Mouse (Mus musculus) embryonic facial prominence, embryonic 14.5 days (tissue): Measurements from ENCODE around the gene Kcnab1. TPM values are rescaled to one million over a fixed set of nuclear protein-coding genes. Genes with fewer than 3 reads are reported as not detected.

ENCODE experiments used
- ATAC-seq: fragments of 200-750 bp; cut with Nextera tagmentation; 2 replicates; pipeline ENCODE4 v1.8.0; 2017; ENCODE audit warnings: low read depth, moderate number of reproducible peaks, moderate TSS enrichment
- DNase-seq: peaks from one replicate; pipeline ENCODE4 v3.0.0-alpha.2; 2015; ENCODE audit warnings: low spot score
- H3K27ac ChIP-seq: fragments of 300-500 bp; sonication (generic); replicated peaks from 2 replicates; pipeline ENCODE4 v1.5.1; 2014; ENCODE audit warnings: low read depth, mild to moderate bottlenecking, low read length, moderate library complexity
- H3K27me3 ChIP-seq: fragments of 300-500 bp; sonication (generic); replicated peaks from 2 replicates; pipeline ENCODE4 v1.6.1; 2014; ENCODE audit warnings: low read length; ENCODE audit not compliant: control insufficient read depth, insufficient read depth
- H3K36me3 ChIP-seq: fragments of 300-500 bp; sonication (generic); 2 replicates; pipeline ENCODE4 v1.6.1; 2014; ENCODE audit warnings: low read length, mixed read lengths; ENCODE audit not compliant: control insufficient read depth, insufficient read depth
- H3K4me1 ChIP-seq: fragments of 300-500 bp; sonication (generic); 2 replicates; pipeline ENCODE4 v1.6.1; 2014; ENCODE audit warnings: antibody characterized with exemption, low read length; ENCODE audit not compliant: control insufficient read depth, insufficient read depth
- H3K4me2 ChIP-seq: fragments of 300-500 bp; sonication (generic); 2 replicates; pipeline ENCODE4 v1.6.1; 2014; ENCODE audit warnings: low read depth, mild to moderate bottlenecking, low read length, moderate library complexity, mixed read lengths
- H3K4me3 ChIP-seq: fragments of 300-500 bp; sonication (generic); 2 replicates; pipeline ENCODE4 v1.5.1; 2014; ENCODE audit warnings: low read depth, mild to moderate bottlenecking, low read length
- H3K9ac ChIP-seq: fragments of 300-500 bp; sonication (generic); 2 replicates; pipeline ENCODE4 v1.6.1; 2014; ENCODE audit warnings: low read depth, mild to moderate bottlenecking, low read length, moderate library complexity, mixed read lengths
- H3K9me3 ChIP-seq: fragments of 300-500 bp; sonication (generic); 2 replicates; pipeline ENCODE4 v1.6.1; 2016; ENCODE audit warnings: low read length; ENCODE audit not compliant: control insufficient read depth
- WGBS: fragments of 180-500 bp; shearing (Covaris S2); extraction: QIAGEN DNeasy Blood & Tissue Kit; methylation state at CpG from one replicate; pipeline ENCODE4 v1.1.7; 2014; 5-methylcytosine and 5-hydroxymethylcytosine counted together
- polyA plus RNA-seq: library from polyadenylated mRNA; unstranded; fragments of >200 nt; fragmentation: Nextera tagmentation; extraction: Ambion mirVana; gene quantifications from 2 replicates; pipeline ENCODE4 v1.2.1, GENCODE M21; 2014

The Kcnab1 gene
- polyA plus RNA-seq, 1 experiment from 2014 or later: 6.6 TPM

GRCm38 (mm10) chr3:65378724-65379123 is 269.5 kb downstream of the Kcnab1 start:
- ATAC-seq (no peak), DNase-seq (no peak)
- no peaks in the 10 kb centered on the region for H3K9me3 ChIP-seq
- H3K4me3 ChIP-seq: no peak overlapping the region
- no peak overlapping the region for H3K27ac ChIP-seq
- no peak overlapping the region for H3K4me2 ChIP-seq
- H3K36me3 ChIP-seq: peaks cover 67% of the 10 kb centered on the region
- H3K9ac ChIP-seq: no peak overlapping the region
- H3K27me3 ChIP-seq: no peaks in the 10 kb centered on the region
- H3K4me1 ChIP-seq: no peaks in the 10 kb centered on the region

GRCm38 (mm10) chr3:65379884-65380539 is 270.8 kb downstream of the Kcnab1 start:
- ATAC-seq: no peak
- 78% methylated on average over 4 of the region's 4 CpGs for WGBS
- Histone ChIP-seq H3K27ac (no peak overlapping the region), H3K9me3 (no peaks in the 10 kb centered on the region), H3K36me3 (peaks cover 77% of the 10 kb centered on the region), H3K9ac (no peak overlapping the region), H3K4me2 (no peak overlapping the region), H3K4me1 (no peaks in the 10 kb centered on the region), H3K4me3 (no peak overlapping the region), H3K27me3 (no peaks in the 10 kb centered on the region)
- DNase-seq: peak; percentile 45

- H3K4me2 ChIP-seq: no peak overlapping the region
- H3K9ac ChIP-seq: no peak overlapping the region
- H3K27ac ChIP-seq: no peak overlapping the region
- H3K36me3 ChIP-seq: peaks cover 84% of the 10 kb centered on the region
- DNase-seq (no peak), ATAC-seq (no peak)
- H3K4me3 ChIP-seq: no peak overlapping the region
- 77% methylated on average over 4 of the region's 4 CpGs for WGBS
- no peaks in the 10 kb centered on the region for H3K4me1 ChIP-seq
- no peaks in the 10 kb centered on the region for H3K9me3 ChIP-seq
- no peaks in the 10 kb centered on the region for H3K27me3 ChIP-seq
These were observed 271.9 kb downstream of the Kcnab1 start for GRCm38 (mm10) chr3:65381094-65381493.

- Histone ChIP-seq H3K36me3 (peaks cover 88% of the 10 kb centered on the region), H3K27me3 (no peaks in the 10 kb centered on the region), H3K9ac (no peak overlapping the region), H3K4me2 (no peak overlapping the region), H3K4me3 (no peak overlapping the region), H3K9me3 (no peaks in the 10 kb centered on the region), H3K4me1 (no peaks in the 10 kb centered on the region), H3K27ac (no peak overlapping the region)
- WGBS: 69% methylated on average over 3 of the region's 3 CpGs
- DNase-seq: no peak
- ATAC-seq: no peak
These were observed 275.2 kb downstream of the Kcnab1 start for GRCm38 (mm10) chr3:65384431-65384830.

- Histone ChIP-seq H3K9ac (no peak overlapping the region), H3K36me3 (peaks cover 91% of the 10 kb centered on the region), H3K4me3 (no peak overlapping the region), H3K9me3 (no peaks in the 10 kb centered on the region), H3K27ac (no peak overlapping the region), H3K27me3 (no peaks in the 10 kb centered on the region), H3K4me2 (no peak overlapping the region), H3K4me1 (peaks cover 8% of the 10 kb centered on the region; the same call in 1 of the 2 replicates)
- DNase-seq: no peak
- no peak for ATAC-seq
These were observed 276.6 kb downstream of the Kcnab1 start for GRCm38 (mm10) chr3:65385771-65386170.

- WGBS: 29% methylated on average over 6 of the region's 6 CpGs
- Histone ChIP-seq H3K9ac (peak overlapping the region; percentile 96), H3K9me3 (no peaks in the 10 kb centered on the region), H3K27me3 (no peaks in the 10 kb centered on the region), H3K4me3 (peak overlapping the region; percentile 88), H3K27ac (peak overlapping the region; percentile 94), H3K4me1 (peaks cover 12% of the 10 kb centered on the region; the same call in 1 of the 2 replicates), H3K4me2 (peak overlapping the region; percentile 61), H3K36me3 (peaks cover 40% of the 10 kb centered on the region)
- DNase-seq: no peak
- ATAC-seq: no peak
These were observed 282.1 kb downstream of the Kcnab1 start for GRCm38 (mm10) chr3:65391222-65391783.

- H3K9ac ChIP-seq: peak overlapping the region; percentile 96
- peak overlapping the region; percentile 61 for H3K4me2 ChIP-seq
- H3K27me3 ChIP-seq: no peaks in the 10 kb centered on the region
- no peaks in the 10 kb centered on the region for H3K9me3 ChIP-seq
- ATAC-seq (peak; percentile 56), DNase-seq (peak; percentile 70)
- under 1% methylated on average over 36 of the region's 37 CpGs for WGBS
- H3K36me3 ChIP-seq: peaks cover 34% of the 10 kb centered on the region
- H3K27ac ChIP-seq: peak overlapping the region; percentile 94
- H3K4me1 ChIP-seq: peaks cover 12% of the 10 kb centered on the region; the same call in 1 of the 2 replicates
- peak overlapping the region; percentile 88 for H3K4me3 ChIP-seq
These were observed 282.7 kb downstream of the Kcnab1 start for GRCm38 (mm10) chr3:65391784-65392420.

- peak within 1 kb of the TSS; percentile 61 for H3K4me2 ChIP-seq
- peak; percentile 99 for DNase-seq
- no peaks in the 10 kb centered on the region for H3K27me3 ChIP-seq
- peak within 1 kb of the TSS; percentile 88 for H3K4me3 ChIP-seq
- peak; percentile 100 for ATAC-seq
- no peaks in the 10 kb centered on the region for H3K9me3 ChIP-seq
- WGBS: 0% methylated on average over 36 of the region's 36 CpGs
- H3K36me3 ChIP-seq: peaks cover 29% of the 10 kb centered on the region
- peak within 1 kb of the TSS; percentile 96 for H3K9ac ChIP-seq
- peaks cover 12% of the 10 kb centered on the region; the same call in 1 of the 2 replicates for H3K4me1 ChIP-seq
- peak within 1 kb of the TSS; percentile 94 for H3K27ac ChIP-seq
These were observed 283.2 kb downstream of the Kcnab1 start, which contains the start of gene Ssr3 for GRCm38 (mm10) chr3:65392421-65392817. TSS of gene Ssr3 (minus strand) at chr3:65392623.
